In the genomic region with DNA sequence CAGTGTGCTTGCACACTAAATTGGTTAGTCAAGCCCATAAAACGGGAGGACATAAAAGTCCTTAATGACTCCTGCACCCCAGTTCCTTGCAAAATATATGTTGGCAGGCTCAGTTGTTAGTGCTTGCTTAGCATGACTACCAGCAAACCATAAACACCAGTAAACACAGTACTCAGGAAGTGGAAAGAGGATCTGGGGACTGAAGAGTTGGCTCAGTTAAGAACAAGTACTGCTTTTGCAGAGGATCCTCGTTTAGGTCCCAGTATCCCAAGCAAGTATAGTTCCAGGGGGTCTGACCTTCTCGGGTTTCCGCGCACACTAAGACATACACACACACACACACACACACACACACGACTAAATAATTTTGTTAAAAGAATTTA, we compare ENCODE assay signal across 7 mouse cellular contexts. TPM values are rescaled to one million over a fixed set of nuclear protein-coding genes. Genes with fewer than 3 reads are reported as not detected.
DNase-seq lines count a peak whose midpoint lies in the region; ATAC-seq and TF ChIP-seq lines count a peak whose summit lies in the region.

No protein-coding gene starts in this region.

- H3K4me1 ChIP-seq in neural tube, embryonic 11.5 days (ENCODE audit: control insufficient read depth, insufficient read depth, low read length) = peaks cover 6% of the 10 kb centered on the region
- peaks cover 37% of the 10 kb centered on the region for H3K4me1 ChIP-seq in forebrain, embryonic 12.5 days
- peaks cover 22 to 32% of the 10 kb centered on the region in 2 experiments for H3K4me1 ChIP-seq in liver, embryonic 14.5 days (replicated peaks; ENCODE audit: control insufficient read depth in 2 of 2, insufficient read depth in 2 of 2, low read length in 1 of 2)
- H3K4me1 ChIP-seq in stomach, postnatal 0 days (replicated peaks; ENCODE audit: control insufficient read depth, insufficient read depth) = 0 out of 2 replicates have a peak, but pooled peaks cover 4% of the 10 kb centered on the region

- H3K4me2 ChIP-seq in neural tube, embryonic 11.5 days (ENCODE audit: low read depth) = peak overlapping the region; percentile 70
- H3K4me2 ChIP-seq in forebrain, embryonic 12.5 days = peak overlapping the region; percentile 81
- peak overlapping the region; percentile 86 for H3K4me2 ChIP-seq in liver, embryonic 14.5 days (ENCODE audit: low read depth)
- peak overlapping the region; percentile 63 for H3K4me2 ChIP-seq in stomach, postnatal 0 days (replicated peaks; ENCODE audit: low read depth)

- peaks cover 5% of the 10 kb centered on the region; the same call in 1 of the 2 replicates for H3K36me3 ChIP-seq in neural tube, embryonic 11.5 days (ENCODE audit: control insufficient read depth, insufficient read depth, low read length)
- peaks cover 25% of the 10 kb centered on the region for H3K36me3 ChIP-seq in forebrain, embryonic 12.5 days (replicated peaks)
- peaks cover 6% of the 10 kb centered on the region for H3K36me3 ChIP-seq in liver, embryonic 14.5 days (replicated peaks; ENCODE audit: control insufficient read depth, insufficient read depth, low read depth)
- H3K36me3 ChIP-seq in stomach, postnatal 0 days (ENCODE audit: control insufficient read depth, insufficient read depth, low read length) = peaks cover 4% of the 10 kb centered on the region

- no peaks in the 10 kb centered on the region for H3K9me3 ChIP-seq in neural tube, embryonic 11.5 days (ENCODE audit: control insufficient read depth, low read length)
- H3K9me3 ChIP-seq in forebrain, embryonic 12.5 days = no peaks in the 10 kb centered on the region
- H3K9me3 ChIP-seq in liver, embryonic 14.5 days (ENCODE audit: control insufficient read depth, low read length) = no peaks in the 10 kb centered on the region
- no peaks in the 10 kb centered on the region for H3K9me3 ChIP-seq in stomach, postnatal 0 days (ENCODE audit: control insufficient read depth, low read length)

- WGBS in neural tube, embryonic 11.5 days = 43% methylated on average over 6 of the region's 6 CpGs
- WGBS in forebrain, embryonic 12.5 days = 46% methylated on average over 6 of the region's 6 CpGs
- WGBS in liver, embryonic 14.5 days (ENCODE audit: insufficient replicate concordance) = 31% methylated on average over 6 of the region's 6 CpGs
- 31% methylated on average over 6 of the region's 6 CpGs for WGBS in stomach, postnatal 0 days

- no peak overlapping the region; the same call in 1 of the 2 replicates for H3K9ac ChIP-seq in neural tube, embryonic 11.5 days (ENCODE audit: low read length)
- H3K9ac ChIP-seq in forebrain, embryonic 12.5 days = no peak overlapping the region
- H3K9ac ChIP-seq in liver, embryonic 14.5 days (replicated peaks) = peak overlapping the region; percentile 61
- H3K9ac ChIP-seq in stomach, postnatal 0 days (ENCODE audit: low read length) = no peak overlapping the region

- TF ChIP-seq CTCF in liver, embryonic 14.5 days (IDR thresholded peaks at IDR 0.05; ENCODE audit: low read depth) = no peak
- no peak for TF ChIP-seq CTCF in stomach, postnatal 0 days (IDR thresholded peaks at IDR 0.05; ENCODE audit: low read depth)

- TF ChIP-seq EP300 in liver, embryonic 14.5 days (IDR thresholded peaks at IDR 0.05; ENCODE audit: low read depth) = no peak
- no peak for TF ChIP-seq EP300 in stomach, postnatal 0 days (optimal IDR thresholded peaks at IDR 0.05)

- H3K27me3 ChIP-seq in neural tube, embryonic 11.5 days (ENCODE audit: control insufficient read depth, insufficient read depth, low read length) = no peaks in the 10 kb centered on the region
- H3K27me3 ChIP-seq in forebrain, embryonic 12.5 days = no peaks in the 10 kb centered on the region
- H3K27me3 ChIP-seq in liver, embryonic 14.5 days (ENCODE audit: control insufficient read depth, insufficient read depth, low read length) = no peaks in the 10 kb centered on the region
- no peaks in the 10 kb centered on the region for H3K27me3 ChIP-seq in stomach, postnatal 0 days (ENCODE audit: control insufficient read depth, insufficient read depth, low read length)

- peak overlapping the region; percentile 44; the same call in 1 of the 2 replicates for H3K4me3 ChIP-seq in neural tube, embryonic 11.5 days (ENCODE audit: low read depth, low read length)
- peak overlapping the region; percentile 65 for H3K4me3 ChIP-seq in forebrain, embryonic 12.5 days (replicated peaks)
- peak overlapping the region; percentile 41 to 86 for H3K4me3 ChIP-seq in liver, embryonic 14.5 days (ENCODE audit: insufficient read depth in 1 of 2, low read depth in 2 of 2, low read length in 2 of 2)
- peak overlapping the region; percentile 70 for H3K4me3 ChIP-seq in stomach, postnatal 0 days (ENCODE audit: low read depth, low read length)

- no peak; the same call in 1 of the 2 replicates for ATAC-seq in neural tube, embryonic 11.5 days (ENCODE audit: insufficient read depth, low FRiP score, low TSS enrichment)
- no peak for ATAC-seq in forebrain, embryonic 12.5 days (ENCODE audit: low FRiP score)
- peak; percentile 51 for ATAC-seq in liver, embryonic 14.5 days (ENCODE audit: insufficient read depth)
- peak; percentile 51 for ATAC-seq in stomach, postnatal 0 days (ENCODE audit: low FRiP score, low TSS enrichment)

- DNase-seq in neural tube, embryonic 11.5 days (ENCODE audit: low spot score) = no peak
- no peak for DNase-seq in neural tube, embryonic 10.5 days (ENCODE audit: extremely low spot score, low spot score)
- DNase-seq in liver, embryonic 14.5 days (ENCODE audit: low read depth in 3 of 3, low spot score in 3 of 3) = peak in 1 of 3 experiments; percentile 17
- DNase-seq in stomach, postnatal 0 days (ENCODE audit: low spot score) = no peak
- no peak for DNase-seq in B cell, adult 2 months
- DNase-seq in cerebellum, postnatal 36 days = no peak

- no peak overlapping the region for H3K27ac ChIP-seq in neural tube, embryonic 11.5 days (ENCODE audit: low read depth, low read length)
- H3K27ac ChIP-seq in forebrain, embryonic 12.5 days = peak overlapping the region; percentile 59; the same call in 1 of the 2 replicates
- peak overlapping the region; percentile 82 for H3K27ac ChIP-seq in liver, embryonic 14.5 days
- H3K27ac ChIP-seq in stomach, postnatal 0 days (replicated peaks) = peak overlapping the region; percentile 19

RNA-seq across cellular contexts. Expression of gene Slc25a17, which starts 0.4 kb away (rescaled TPM):
- polyA plus RNA-seq in neural tube, embryonic 11.5 days (2014; fragmentation: Nextera tagmentation; extraction: Ambion mirVana) = 108 and 109 TPM in 2 replicates
- polyA plus RNA-seq in forebrain, embryonic 12.5 days (2016; fragmentation: Nextera tagmentation; extraction: Ambion mirVana) = 104 and 108 TPM in 2 replicates
- polyA plus RNA-seq in liver, embryonic 14.5 days (2012; rRNA removed) = 23.7 and 25.1 TPM in 2 replicates
- polyA plus RNA-seq in liver, embryonic 14.5 days (2014; fragmentation: Nextera tagmentation; extraction: Ambion mirVana) = 40.0 and 40.2 TPM in 2 replicates
- 84.6 and 85.1 TPM in 2 replicates for polyA plus RNA-seq in stomach, postnatal 0 days (2015; fragmentation: Nextera tagmentation; extraction: Ambion mirVana)

RNA-seq across cellular contexts. Expression of gene St13, which starts 38.9 kb away (rescaled TPM):
- polyA plus RNA-seq in neural tube, embryonic 11.5 days (2014; fragmentation: Nextera tagmentation; extraction: Ambion mirVana) = 176 and 189 TPM in 2 replicates
- polyA plus RNA-seq in forebrain, embryonic 12.5 days (2016; fragmentation: Nextera tagmentation; extraction: Ambion mirVana) = 218 and 219 TPM in 2 replicates
- polyA plus RNA-seq in liver, embryonic 14.5 days (2012; rRNA removed) = 10.6 and 36.2 TPM in 2 replicates
- polyA plus RNA-seq in liver, embryonic 14.5 days (2014; fragmentation: Nextera tagmentation; extraction: Ambion mirVana) = 48.3 and 53.7 TPM in 2 replicates
- polyA plus RNA-seq in stomach, postnatal 0 days (2015; fragmentation: Nextera tagmentation; extraction: Ambion mirVana) = 79.5 and 80.2 TPM in 2 replicates

RNA-seq across cellular contexts. Expression of gene Xpnpep3, which starts 38.9 kb away (rescaled TPM):
- 7.7 and 8.1 TPM in 2 replicates for polyA plus RNA-seq in neural tube, embryonic 11.5 days (2014; fragmentation: Nextera tagmentation; extraction: Ambion mirVana)
- polyA plus RNA-seq in forebrain, embryonic 12.5 days (2016; fragmentation: Nextera tagmentation; extraction: Ambion mirVana) = 11.5 and 11.9 TPM in 2 replicates
- 2.7 and 3.2 TPM in 2 replicates for polyA plus RNA-seq in liver, embryonic 14.5 days (2012; rRNA removed)
- polyA plus RNA-seq in liver, embryonic 14.5 days (2014; fragmentation: Nextera tagmentation; extraction: Ambion mirVana) = 2.8 and 3.0 TPM in 2 replicates
- 3.7 and 4.1 TPM in 2 replicates for polyA plus RNA-seq in stomach, postnatal 0 days (2015; fragmentation: Nextera tagmentation; extraction: Ambion mirVana)

RNA-seq across cellular contexts. Expression of gene Dnajb7, which starts 47.1 kb away (rescaled TPM):
- 0.69 and 0.72 TPM in 2 replicates for polyA plus RNA-seq in neural tube, embryonic 11.5 days (2014; fragmentation: Nextera tagmentation; extraction: Ambion mirVana)
- 1.7 and 2.4 TPM in 2 replicates for polyA plus RNA-seq in forebrain, embryonic 12.5 days (2016; fragmentation: Nextera tagmentation; extraction: Ambion mirVana)
- not detected in 2 replicates for polyA plus RNA-seq in liver, embryonic 14.5 days (2012; rRNA removed)
- 0.18 and 0.27 TPM in 2 replicates for polyA plus RNA-seq in liver, embryonic 14.5 days (2014; fragmentation: Nextera tagmentation; extraction: Ambion mirVana)
- polyA plus RNA-seq in stomach, postnatal 0 days (2015; fragmentation: Nextera tagmentation; extraction: Ambion mirVana) = 0.56 and 0.70 TPM in 2 replicates

Comparison
In these comparisons a context has a peak if more than half of its experiments do, and no peak if none do; other contexts are left out.
1. ATAC-seq: peak in liver, embryonic 14.5 days (single experiment) and stomach, postnatal 0 days (single experiment); none in neural tube, embryonic 11.5 days (single experiment) and forebrain, embryonic 12.5 days (single experiment).
2. Peak in every context shown above with its lines, with median percentiles within 50 percentile points of each other: H3K4me2 ChIP-seq and H3K4me3 ChIP-seq.